Mouse (Mus musculus) embryonic stem cell, embryonic (primary cell): ENCODE measurements at regions not wholly inside any gene's neighbourhood (a gene's known extent, or its start where the extent isn't known, plus 50 kb on each side); places are given as distances from the start of the nearest gene placed in this dataset.

Experiments used
- CTCF ChIA-PET, 4 experiments: fragments of 300-600 bp in 2 of 4; fragments of 350-600 bp in 2 of 4; sonication (Branson Sonifier 250); formaldehyde crosslinking; loops; one replicate each; lab custom pipeline; 2022; ENCODE audit warnings: inconsistent platforms in 2 of 4; lab: Charles Lee
- POLR2A ChIA-PET, 4 experiments: fragments of 300-600 bp in 2 of 4; fragments of 350-600 bp in 2 of 4; sonication (Branson Sonifier 250); formaldehyde crosslinking; loops; one replicate each; lab custom pipeline; 2022; ENCODE audit warnings: antibody characterized with exemption in 4 of 4, inconsistent platforms in 1 of 4; lab: Charles Lee

- POLR2A ChIA-PET, result no interaction called here
- CTCF ChIA-PET, result no interaction called here
These were observed 1050.7 kb downstream of the Tbl1xr1 start for GRCm38 (mm10) chr3:23127134-23127533.

DNA sequence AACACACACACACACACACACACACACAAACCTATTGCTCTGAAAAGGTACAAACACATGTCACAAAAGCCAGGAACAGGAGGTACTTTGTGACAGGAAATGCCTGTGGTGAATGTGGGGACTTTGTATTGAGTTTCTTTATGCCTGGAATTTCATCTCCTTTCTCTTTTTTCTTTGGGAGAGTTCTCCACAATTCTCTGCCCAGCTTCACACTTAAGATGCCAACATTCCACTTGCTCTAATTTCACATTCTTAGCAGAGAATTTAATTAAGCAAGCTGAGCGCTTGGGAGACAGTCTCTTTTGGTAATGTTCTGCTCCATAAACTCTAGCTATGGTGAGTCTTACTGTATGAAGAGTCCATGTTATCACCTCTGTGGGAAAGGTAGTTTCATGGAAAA is 1059.1 kb downstream of the Tbl1xr1 start:
- POLR2A ChIA-PET, result no interaction called here
- CTCF ChIA-PET, result no interaction called here

- CTCF ChIA-PET, result no interaction called here
- POLR2A ChIA-PET, result no interaction called here
These were observed 1062.5 kb downstream of the Tbl1xr1 start for GRCm38 (mm10) chr3:23138932-23139331.

DNA sequence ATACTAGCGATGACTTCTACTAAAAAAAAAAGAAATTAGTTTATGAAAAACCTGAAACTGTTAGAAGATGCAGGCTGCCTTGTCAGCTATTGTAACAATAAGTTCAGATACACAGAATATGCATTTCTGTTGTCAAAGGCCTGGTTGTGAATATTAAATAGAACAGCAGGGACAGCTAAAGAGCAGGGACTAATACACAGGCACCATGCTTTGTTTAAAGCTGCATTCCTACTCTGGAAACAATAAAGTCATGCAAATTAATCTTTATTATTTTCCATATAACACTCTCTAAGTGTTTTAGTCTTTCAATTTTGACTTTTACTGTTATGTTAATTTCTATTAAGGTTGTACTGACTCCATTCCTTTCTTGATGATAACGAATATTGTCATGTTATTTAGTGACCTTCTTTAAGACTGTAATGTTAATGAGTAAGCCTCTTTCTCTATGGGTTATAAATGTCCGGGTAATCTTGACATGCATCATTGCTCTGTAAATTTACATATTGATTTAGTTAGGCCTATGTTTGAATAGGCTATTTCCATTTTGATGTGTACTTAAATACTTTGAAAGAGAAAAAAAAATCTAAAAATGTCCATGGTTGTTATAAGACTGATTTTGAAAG is 1088.5 kb downstream of the Tbl1xr1 start:
- CTCF ChIA-PET, result no interaction called here
- POLR2A ChIA-PET, result no interaction called here

- ChIA-PET POLR2A (no interaction called here), CTCF (no interaction called here)
These were observed 1106.9 kb downstream of the Tbl1xr1 start for GRCm38 (mm10) chr3:23183393-23183792.

GRCm38 (mm10) chr3:23188479-23188878 is 1112.0 kb downstream of the Tbl1xr1 start:
- ChIA-PET POLR2A (no interaction called here), CTCF (no interaction called here)

DNA sequence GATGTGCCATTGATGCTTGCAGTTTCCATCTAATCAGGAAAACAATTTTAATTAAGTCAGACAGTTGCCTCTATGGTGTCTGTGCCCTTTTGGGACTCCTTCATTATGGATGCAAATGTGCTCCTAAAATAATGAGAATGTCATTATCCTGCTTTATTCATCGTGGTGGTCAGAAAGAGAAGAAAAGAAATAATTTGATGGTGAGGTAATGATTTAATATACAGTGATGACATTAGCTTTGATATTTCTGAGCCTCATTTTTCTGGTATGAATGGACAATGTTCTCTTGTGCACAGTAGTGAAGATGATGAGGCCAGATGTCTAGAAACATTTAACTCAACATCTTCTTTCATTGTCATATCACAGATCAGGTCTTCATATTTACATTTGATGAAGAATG is 1123.6 kb downstream of the Tbl1xr1 start:
- POLR2A ChIA-PET, result no interaction called here
- CTCF ChIA-PET, result no interaction called here

DNA sequence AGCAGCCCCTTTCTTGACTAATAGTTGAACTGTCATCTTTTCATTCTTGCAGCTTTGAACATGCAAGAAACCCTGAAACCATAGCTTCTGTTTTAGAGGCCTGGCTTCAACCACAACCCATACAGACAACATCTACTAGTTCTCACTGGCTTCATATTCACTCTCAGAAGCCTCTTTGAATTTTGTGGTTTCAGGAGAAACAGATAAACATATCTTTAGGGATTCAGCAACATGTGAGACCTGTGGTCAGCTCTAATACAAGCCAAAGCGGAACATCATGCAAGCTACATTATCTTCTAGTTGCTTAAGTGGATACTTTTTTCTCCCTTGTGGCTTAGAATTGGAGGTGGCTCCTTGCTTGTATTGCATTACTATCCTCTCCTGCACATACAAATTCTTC is 1138.0 kb downstream of the Tbl1xr1 start:
- CTCF ChIA-PET, result no interaction called here
- POLR2A ChIA-PET, result no interaction called here

DNA sequence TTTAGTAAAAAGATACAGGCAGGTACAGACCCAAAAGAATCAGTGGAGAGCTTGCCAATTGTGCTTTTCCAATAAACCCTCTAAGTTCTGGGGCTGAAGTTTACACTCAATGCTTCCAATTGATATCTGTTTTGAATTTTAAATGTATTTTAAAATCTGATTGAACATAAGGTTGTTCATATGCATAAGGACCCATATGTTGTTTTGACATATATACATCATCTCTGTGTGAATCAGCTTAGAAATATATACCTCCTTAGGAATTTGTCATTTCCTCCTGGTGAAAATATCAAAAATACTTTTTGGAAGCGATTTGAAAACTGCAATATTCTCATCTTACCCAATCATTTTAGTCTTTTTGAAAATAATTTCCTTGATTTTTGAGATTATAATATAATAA is 1140.3 kb downstream of the Tbl1xr1 start:
- POLR2A ChIA-PET, result no interaction called here
- CTCF ChIA-PET, result no interaction called here

DNA sequence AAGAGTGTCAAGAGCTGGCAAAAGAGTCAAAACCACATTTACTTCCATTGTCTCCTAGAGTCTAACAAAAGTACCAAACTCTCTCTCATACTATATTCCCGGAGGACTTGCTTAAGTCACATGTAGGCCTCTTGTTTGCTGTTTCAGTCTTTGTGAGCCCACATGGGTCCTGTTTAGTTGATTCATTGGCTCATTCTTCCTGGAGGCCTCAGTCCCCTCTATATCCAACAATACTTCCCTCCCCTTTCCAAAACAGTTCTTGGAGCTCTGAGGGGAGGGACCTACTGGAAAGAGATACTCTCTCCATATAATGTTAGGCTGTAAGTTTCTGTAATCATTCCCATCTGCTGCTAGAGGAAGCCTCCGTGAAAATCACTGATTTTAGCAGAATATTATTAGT is 1171.8 kb downstream of the Tbl1xr1 start:
- ChIA-PET POLR2A (no interaction called here), CTCF (no interaction called here)

DNA sequence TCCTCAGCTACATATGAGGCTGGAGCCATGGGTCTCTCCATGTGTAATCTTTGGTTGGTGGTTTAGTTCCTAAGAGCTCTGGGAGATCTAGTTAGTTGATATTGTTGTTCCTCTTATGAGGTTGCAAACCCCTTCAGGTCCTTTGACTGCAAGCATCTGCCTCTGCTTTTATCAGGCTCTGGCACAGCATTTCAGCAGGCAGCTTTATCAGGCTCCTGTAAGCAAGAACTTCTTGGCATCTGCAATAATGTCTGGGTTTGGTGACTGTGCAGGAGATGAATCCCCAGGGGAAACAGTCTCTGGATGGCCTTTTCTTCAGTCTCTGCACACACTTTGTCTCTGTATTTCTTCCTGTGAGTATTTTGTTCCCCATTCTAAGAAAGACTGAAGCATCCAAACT is 1175.7 kb downstream of the Tbl1xr1 start:
- ChIA-PET POLR2A (no interaction called here), CTCF (no interaction called here)

- POLR2A ChIA-PET, result no interaction called here
- CTCF ChIA-PET, result no interaction called here
These were observed 1222.4 kb downstream of the Tbl1xr1 start for GRCm38 (mm10) chr3:23298818-23299217.

- ChIA-PET POLR2A (no interaction called here), CTCF (no interaction called here)
These were observed 1257.8 kb downstream of the Tbl1xr1 start for GRCm38 (mm10) chr3:23334216-23334615.

- CTCF ChIA-PET, result no interaction called here
- POLR2A ChIA-PET, result no interaction called here
These were observed 1258.5 kb downstream of the Tbl1xr1 start for GRCm38 (mm10) chr3:23334958-23335357.

DNA sequence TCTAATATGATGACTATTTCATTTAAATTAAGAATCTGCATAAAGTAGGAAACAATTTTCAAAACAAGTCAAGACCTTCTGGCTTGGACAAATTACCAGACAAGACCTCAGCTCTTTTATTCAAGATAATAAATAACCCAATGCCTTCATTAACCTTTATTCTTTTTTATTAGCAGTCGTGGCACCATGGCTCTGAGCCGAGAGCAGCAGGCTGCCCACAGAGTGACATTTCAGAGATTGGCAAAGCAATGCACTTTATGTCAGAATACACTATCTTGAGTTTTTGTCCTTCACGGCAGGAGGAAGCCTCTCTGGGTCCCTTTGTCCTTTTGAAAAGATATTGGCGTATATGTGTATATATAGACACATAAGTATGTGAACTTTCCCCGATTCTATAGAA is 1297.9 kb downstream of the Tbl1xr1 start:
- ChIA-PET POLR2A (no interaction called here), CTCF (no interaction called here)

- POLR2A ChIA-PET, result no interaction called here
- CTCF ChIA-PET, result no interaction called here
These were observed 1328.4 kb downstream of the Tbl1xr1 start for GRCm38 (mm10) chr3:23404877-23405276.

DNA sequence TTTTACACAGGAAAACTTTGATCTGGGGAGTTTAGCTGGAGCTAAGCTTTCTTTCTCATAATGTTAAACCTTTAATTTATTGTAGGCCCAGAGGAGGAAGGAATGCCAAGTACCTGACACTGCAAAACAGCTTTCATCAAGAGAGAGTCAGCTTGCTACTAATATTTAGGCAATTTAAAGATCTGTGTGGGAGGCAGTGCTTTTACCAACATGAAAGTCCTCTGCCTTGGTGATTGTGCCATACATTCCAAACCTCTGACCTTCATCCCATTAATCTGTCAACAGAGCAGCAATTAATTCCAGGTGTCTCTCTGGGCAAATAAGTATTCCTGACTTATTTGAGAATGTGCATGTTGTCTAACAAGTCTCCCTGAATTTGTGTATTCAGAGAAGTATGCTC is 1333.0 kb downstream of the Tbl1xr1 start:
- POLR2A ChIA-PET, result no interaction called here

DNA sequence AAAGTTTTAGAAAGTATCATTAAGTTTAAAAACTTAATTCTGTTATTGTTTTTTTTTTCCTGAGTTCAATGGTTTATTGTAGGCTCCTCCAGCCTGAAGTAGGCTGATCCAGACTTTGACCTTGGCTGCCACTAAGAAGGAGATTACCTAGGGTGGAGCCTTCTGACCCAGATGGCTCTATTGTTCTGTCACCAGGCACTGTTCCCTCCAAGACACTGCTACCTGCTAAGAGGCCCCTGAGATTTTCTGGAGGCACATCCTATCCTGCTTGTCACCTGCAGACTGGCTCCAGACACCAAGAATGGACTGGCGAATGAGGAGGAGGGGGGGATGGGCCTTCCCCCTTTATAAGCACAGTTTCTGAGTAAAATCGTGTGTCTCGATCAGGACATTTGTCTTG is 1350.5 kb downstream of the Tbl1xr1 start:
- POLR2A ChIA-PET, result no interaction called here
- CTCF ChIA-PET, result no interaction called here

More for the DNA sequence above, 1333.0 kb downstream of the Tbl1xr1 start:
- CTCF ChIA-PET, result no interaction called here

DNA sequence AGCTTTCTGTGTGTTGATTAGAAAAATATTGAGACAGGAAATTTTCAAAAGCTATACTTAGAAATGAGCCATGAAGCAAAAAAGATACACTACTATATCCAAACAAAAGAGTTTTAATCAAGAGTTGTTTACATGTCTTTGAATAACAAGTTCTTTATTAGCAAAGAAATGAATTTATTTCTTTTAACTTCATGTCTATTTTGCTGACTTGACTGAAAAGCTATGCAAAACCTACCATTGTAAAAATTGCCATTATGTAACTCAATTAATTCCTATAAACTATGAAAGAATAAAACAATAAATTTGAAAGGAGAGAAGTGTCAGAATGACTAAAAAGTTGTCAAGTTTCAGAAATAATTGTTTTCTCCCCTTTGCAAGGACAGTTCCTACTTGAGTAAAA is 1358.6 kb downstream of the Tbl1xr1 start:
- ChIA-PET CTCF (no interaction called here), POLR2A (no interaction called here)

DNA sequence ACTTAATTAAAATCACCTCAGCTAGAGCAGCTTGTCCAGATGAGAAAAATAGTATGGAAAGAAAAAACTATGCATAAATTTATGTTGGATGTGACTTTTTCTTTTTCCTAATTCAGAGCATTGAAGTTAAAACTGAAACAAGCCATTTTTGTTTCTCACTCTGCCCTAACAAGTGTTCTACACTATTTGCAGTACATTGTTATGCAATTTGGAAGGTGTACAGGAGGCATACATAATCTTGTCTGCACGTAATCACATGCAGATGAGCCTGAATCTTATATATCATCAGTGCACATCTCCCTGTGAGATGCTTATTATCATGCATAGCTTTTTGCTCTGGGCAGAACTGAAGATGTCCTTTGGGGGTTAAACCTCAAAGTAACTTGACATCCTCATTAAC is 1381.3 kb downstream of the Tbl1xr1 start:
- POLR2A ChIA-PET, result no interaction called here

DNA sequence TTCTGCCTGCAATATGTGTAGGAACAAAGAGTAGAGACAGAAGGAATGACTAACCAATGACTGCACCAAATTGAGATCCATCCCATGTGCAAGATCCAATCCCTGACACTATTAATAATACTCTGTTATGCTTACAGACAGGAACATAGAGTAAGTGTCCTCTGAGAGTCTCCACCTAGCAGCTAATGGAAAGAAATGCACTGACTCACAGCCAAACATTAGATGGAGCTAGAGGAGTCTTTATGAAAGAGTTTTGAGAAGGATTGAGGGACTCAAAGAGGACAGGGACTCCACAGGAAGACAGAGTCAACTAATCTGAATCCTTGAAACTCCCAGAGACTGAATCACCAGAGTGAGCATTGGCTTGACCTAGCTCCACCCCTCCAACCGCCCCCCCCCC is 1423.4 kb downstream of the Tbl1xr1 start:
- CTCF ChIA-PET, result no interaction called here
- POLR2A ChIA-PET, result no interaction called here

More for the DNA sequence above, 1381.3 kb downstream of the Tbl1xr1 start:
- CTCF ChIA-PET, result no interaction called here

DNA sequence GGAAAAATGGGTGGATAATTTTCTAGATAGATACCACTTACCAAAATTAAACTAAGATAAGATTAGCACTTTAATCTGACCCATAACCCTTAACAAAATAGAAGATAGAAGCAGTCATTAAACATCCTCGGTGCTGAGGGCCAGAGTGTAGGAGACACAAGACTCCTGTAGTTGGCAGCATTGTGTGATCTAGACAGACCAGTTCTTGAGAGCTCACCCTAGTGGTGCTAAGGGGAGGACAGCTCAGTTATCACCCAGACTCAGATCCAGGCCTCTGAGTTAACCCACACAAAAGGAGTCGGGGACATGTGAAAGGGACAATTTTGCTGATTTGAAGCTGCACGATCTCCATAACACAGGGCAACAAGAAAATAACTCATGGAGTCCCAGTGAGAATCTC is 1471.1 kb downstream of the Tbl1xr1 start:
- CTCF ChIA-PET, result interaction anchor here in 1 of 4 experiments (0.5 kb wide), 1 partner anchor 200 kb away, joined by 7 read pairs; no protein-coding TSS in a partner anchor
- POLR2A ChIA-PET, result no interaction called here
